In genomic region chr17:3448725-3449124, GRCm38 (mm10) we compare ENCODE assay signal across 9 mouse cellular contexts.
A peak's percentile ranks its signal among the peaks of the same experiment; 100 is the strongest.
DNase-seq lines count a peak whose midpoint lies in the region; ATAC-seq and TF ChIP-seq lines count a peak whose summit lies in the region.
"Had no signal": no experiment of that assay in that cellular context is flagged by ENCODE, and none has a peak within 500 bp of the region (broad histone marks: within the 10 kb centered on the region; RNA-seq: fewer than 3 reads in every experiment).

No protein-coding gene starts in this region.

- WGBS in intestine, embryonic 14.5 days, result 31% methylated on average over 3 of the region's 3 CpGs
- WGBS in limb, embryonic 14.5 days, result 32% methylated on average over 3 of the region's 3 CpGs
- WGBS in neural tube, embryonic 11.5 days, result 34% methylated on average over 3 of the region's 3 CpGs

- no peak overlapping the region for H3K4me3 ChIP-seq in intestine, embryonic 14.5 days (ENCODE audit: low read depth, low read length)
- H3K4me3 ChIP-seq in limb, embryonic 14.5 days (replicated peaks; ENCODE audit: low read length), result no peak overlapping the region
- no peak overlapping the region for H3K4me3 ChIP-seq in neural tube, embryonic 11.5 days (ENCODE audit: low read depth, low read length)
- H3K4me3 ChIP-seq: myocyte had no signal

- H3K4me1 ChIP-seq in intestine, embryonic 14.5 days (replicated peaks; ENCODE audit: control insufficient read depth, insufficient read depth, low read length), result peaks cover 5% of the 10 kb centered on the region; the same call in 1 of the 2 replicates
- peaks cover 10% of the 10 kb centered on the region for H3K4me1 ChIP-seq in limb, embryonic 14.5 days (ENCODE audit: control insufficient read depth, insufficient read depth, low read length)
- H3K4me1 ChIP-seq in neural tube, embryonic 11.5 days (ENCODE audit: control insufficient read depth, insufficient read depth, low read length), result no peaks in the 10 kb centered on the region

- no peak overlapping the region for H3K27ac ChIP-seq in intestine, embryonic 14.5 days (ENCODE audit: low read depth)
- H3K27ac ChIP-seq in limb, embryonic 14.5 days (replicated peaks; ENCODE audit: low read depth, low read length), result no peak overlapping the region
- no peak overlapping the region for H3K27ac ChIP-seq in neural tube, embryonic 11.5 days (ENCODE audit: low read depth, low read length)

- no peaks in the 10 kb centered on the region for H3K27me3 ChIP-seq in intestine, embryonic 14.5 days (replicated peaks; ENCODE audit: control insufficient read depth, insufficient read depth, low read length)
- H3K27me3 ChIP-seq in limb, embryonic 14.5 days (ENCODE audit: control insufficient read depth, insufficient read depth, low read length), result no peaks in the 10 kb centered on the region
- H3K27me3 ChIP-seq in neural tube, embryonic 11.5 days (ENCODE audit: control insufficient read depth, insufficient read depth, low read length), result no peaks in the 10 kb centered on the region

- no peaks in the 10 kb centered on the region for H3K36me3 ChIP-seq in intestine, embryonic 14.5 days (ENCODE audit: control insufficient read depth, insufficient read depth, low read length)
- peaks cover 42% of the 10 kb centered on the region for H3K36me3 ChIP-seq in limb, embryonic 14.5 days (ENCODE audit: control insufficient read depth, insufficient read depth, low read length)
- H3K36me3 ChIP-seq in neural tube, embryonic 11.5 days (ENCODE audit: control insufficient read depth, insufficient read depth, low read length), result no peaks in the 10 kb centered on the region

- TF ChIP-seq POLR2A in limb, embryonic 14.5 days (IDR thresholded peaks at IDR 0.05; ENCODE audit: borderline replicate concordance, extremely low read depth, insufficient read depth, insufficient read length), result no peak

- peak; percentile 60; the same call in 1 of the 2 replicates for ATAC-seq in erythroblast, adult 5-6 weeks (replicated peaks; ENCODE audit: low FRiP score, poor library complexity, severe bottlenecking)
- ATAC-seq in intestine, embryonic 14.5 days (replicated peaks; ENCODE audit: low FRiP score, low TSS enrichment, low read depth), result no peak
- ATAC-seq in limb, embryonic 14.5 days (ENCODE audit: low FRiP score, low read depth), result 0 out of 2 replicates have a peak, but pooled peaks have one; percentile 50
- ATAC-seq in neural tube, embryonic 11.5 days (ENCODE audit: insufficient read depth, low FRiP score, low TSS enrichment), result no peak

- DNase-seq in testis, postnatal 10 days (ENCODE audit: low spot score), result peak; percentile 73
- no peak for DNase-seq in testis, postnatal 14 days (ENCODE audit: low spot score)
- DNase-seq in adrenal gland, postnatal 36 days, result peak; percentile 59 to 73
- peak; percentile 87 for DNase-seq in intestine, embryonic 14.5 days (ENCODE audit: low spot score)
- DNase-seq in limb, embryonic 14.5 days (ENCODE audit: low spot score), result peak; percentile 77
- peak; percentile 73 for DNase-seq in neural tube, embryonic 11.5 days (ENCODE audit: low spot score)
- DNase-seq in urinary bladder, postnatal 36 days (ENCODE audit: low spot score in 2 of 2), result peak; percentile 36 to 45

- no peak overlapping the region for H3K4me2 ChIP-seq in intestine, embryonic 14.5 days (ENCODE audit: low read length)
- no peak overlapping the region for H3K4me2 ChIP-seq in limb, embryonic 14.5 days (replicated peaks; ENCODE audit: low read depth, low read length, severe bottlenecking)
- H3K4me2 ChIP-seq in neural tube, embryonic 11.5 days (ENCODE audit: low read depth), result no peak overlapping the region

- H3K9me3 ChIP-seq in intestine, embryonic 14.5 days (ENCODE audit: control insufficient read depth, low read length), result no peaks in the 10 kb centered on the region
- H3K9me3 ChIP-seq in limb, embryonic 14.5 days (ENCODE audit: control insufficient read depth, low read length), result no peaks in the 10 kb centered on the region
- no peaks in the 10 kb centered on the region for H3K9me3 ChIP-seq in neural tube, embryonic 11.5 days (ENCODE audit: control insufficient read depth, low read length)

- no peak overlapping the region for H3K9ac ChIP-seq in intestine, embryonic 14.5 days (ENCODE audit: low read length)
- H3K9ac ChIP-seq in limb, embryonic 14.5 days (ENCODE audit: low read depth, low read length, severe bottlenecking), result no peak overlapping the region
- H3K9ac ChIP-seq in neural tube, embryonic 11.5 days (ENCODE audit: low read length), result no peak overlapping the region

Comparison
In these comparisons a context has a peak if more than half of its experiments do, and no peak if none do; other contexts are left out.
1. ATAC-seq: peak in erythroblast, adult 5-6 weeks (single experiment) and limb, embryonic 14.5 days (single experiment); none in intestine, embryonic 14.5 days (single experiment) and neural tube, embryonic 11.5 days (single experiment).